Mouse (Mus musculus) embryonic stem cell, embryonic (primary cell): ENCODE measurements around the gene Hmgcs2.

Experiments used
- CTCF ChIA-PET, 4 experiments: fragments of 300-600 bp in 2 of 4; fragments of 350-600 bp in 2 of 4; sonication (Branson Sonifier 250); formaldehyde crosslinking; loops; one replicate each; lab custom pipeline; 2022; ENCODE audit warnings: inconsistent platforms in 2 of 4; lab: Charles Lee
- POLR2A ChIA-PET, 4 experiments: fragments of 300-600 bp in 2 of 4; fragments of 350-600 bp in 2 of 4; sonication (Branson Sonifier 250); formaldehyde crosslinking; loops; one replicate each; lab custom pipeline; 2022; ENCODE audit warnings: antibody characterized with exemption in 4 of 4, inconsistent platforms in 1 of 4; lab: Charles Lee

Gene Hmgcs2

GRCm38 (mm10) chr3:98353892-98354291, 73.7 kb downstream of the Hmgcs2 start:
- ChIA-PET CTCF (interaction anchor here in 2 of 4 experiments (0.6 to 1.0 kb wide), 2 partner anchors 14 to 42 kb away, joined by 3 to 5 read pairs; partner anchors contain the start of gene Phgdh (in 1 of the 2)), POLR2A (interaction anchor here in 1 of 4 experiments (0.6 to 0.8 kb wide), 2 partner anchors 16 to 329 kb away, joined by 3 to 4 read pairs; no protein-coding TSS in a partner anchor)

DNA sequence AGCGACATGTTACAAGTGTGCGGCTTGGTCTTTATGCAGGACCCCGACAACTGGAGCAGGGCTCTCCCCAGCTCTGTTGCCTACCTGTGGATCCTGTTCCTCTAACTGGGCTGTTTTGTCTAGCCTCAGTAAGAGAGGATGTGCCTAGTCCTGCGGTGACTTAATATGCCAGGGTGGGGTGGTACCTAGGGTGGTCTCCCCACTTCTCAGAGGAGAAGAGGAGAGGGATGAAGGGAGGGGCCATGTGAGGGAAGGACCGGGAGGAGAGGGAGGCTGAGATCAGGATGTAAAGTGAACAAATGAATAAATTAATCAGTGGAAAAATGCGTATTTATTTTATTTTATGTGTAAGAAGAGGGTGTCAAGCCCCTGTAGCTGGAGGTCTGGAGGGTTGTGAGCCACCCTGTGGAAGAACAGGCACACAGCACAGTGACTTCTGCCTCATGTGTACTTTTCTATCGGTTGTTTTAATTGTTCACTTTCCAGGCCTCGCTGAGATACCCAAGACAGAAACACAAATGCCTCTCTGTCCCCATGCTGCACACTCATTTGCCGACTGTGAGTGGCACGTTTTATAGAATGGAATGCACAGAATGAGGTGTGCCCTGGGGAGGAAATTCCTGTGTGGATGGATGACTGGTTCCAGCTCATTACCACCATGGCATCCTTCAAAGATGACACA, 75.2 kb downstream of the Hmgcs2 start:
- POLR2A ChIA-PET, result no interaction called here
- CTCF ChIA-PET, result interaction anchor here in 1 of 4 experiments (1.6 kb wide), 1 partner anchor 27 kb away, joined by 4 read pairs; the partner anchor contains the start of gene Zfp697

GRCm38 (mm10) chr3:98356026-98356365, 75.8 kb downstream of the Hmgcs2 start:
- CTCF ChIA-PET, result interaction anchor here in 1 of 4 experiments (1.6 kb wide), 1 partner anchor 26 kb away, joined by 4 read pairs; the partner anchor contains the start of gene Zfp697
- POLR2A ChIA-PET, result no interaction called here

DNA sequence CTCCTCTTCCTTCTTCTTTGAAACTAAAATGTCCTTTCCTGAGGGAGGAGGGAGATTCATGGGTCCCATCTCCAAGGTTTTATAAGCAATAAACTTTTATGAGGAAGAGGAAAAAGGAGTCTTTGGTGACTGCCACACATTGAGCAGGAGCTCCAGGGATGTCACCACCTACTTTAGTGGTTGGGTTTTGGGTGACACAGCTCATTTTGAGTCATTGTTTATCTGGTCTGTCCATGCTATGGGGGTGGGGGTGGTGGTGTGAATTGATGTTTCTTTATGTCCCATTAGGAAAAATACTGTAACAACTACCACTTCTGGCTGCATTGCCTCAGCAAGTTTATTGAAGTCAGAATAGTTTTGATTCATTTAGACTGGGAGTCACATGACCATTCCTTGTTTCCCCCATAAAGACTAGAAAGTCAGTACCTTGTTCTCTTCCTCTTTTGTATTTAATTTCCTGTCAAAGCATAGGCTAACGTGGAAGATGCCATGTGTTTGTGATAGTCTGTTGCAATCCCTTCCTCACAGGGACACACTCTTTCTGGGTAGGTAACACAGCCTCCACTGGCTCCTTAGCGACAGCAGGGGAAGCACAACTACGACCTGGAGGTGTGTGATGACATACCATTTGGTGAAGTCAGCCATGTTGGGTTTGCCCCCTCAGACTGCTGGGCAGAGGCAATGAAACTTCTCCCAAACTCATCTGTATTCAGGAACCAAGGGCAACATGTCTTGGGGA, 76.6 kb downstream of the Hmgcs2 start:
- ChIA-PET POLR2A (no interaction called here), CTCF (interaction anchor here in 1 of 4 experiments (1.0 kb wide), 1 partner anchor 8 kb away, joined by 4 read pairs; no protein-coding TSS in a partner anchor)
